10 mouse cellular contexts compared by ENCODE assay signal in genomic region chr12:118186881-118187489, GRCm38 (mm10). TPM values are rescaled to one million over a fixed set of nuclear protein-coding genes. Genes with fewer than 3 reads are reported as not detected.
A peak's percentile ranks its signal among the peaks of the same experiment; 100 is the strongest.
DNase-seq lines count a peak whose midpoint lies in the region; ATAC-seq and TF ChIP-seq lines count a peak whose summit lies in the region.
"Had no signal": no experiment of that assay in that cellular context is flagged by ENCODE, and none has a peak within 500 bp of the region (broad histone marks: within the 10 kb centered on the region; RNA-seq: fewer than 3 reads in every experiment).

No protein-coding gene starts in this region.

- no peak for TF ChIP-seq POLR2A in cerebellum, adult 2 months (IDR thresholded peaks at IDR 0.05; ENCODE audit: borderline replicate concordance, insufficient read depth, low read length)
- TF ChIP-seq POLR2A in myocyte (IDR thresholded peaks at IDR 0.05; ENCODE audit: insufficient read length, low read depth), result no peak

- no peak overlapping the region for H3K27ac ChIP-seq in lung, embryonic 14.5 days (ENCODE audit: low read depth)
- no peak overlapping the region; the same call in 1 of the 2 replicates for H3K27ac ChIP-seq in cerebellum, adult 2 months (ENCODE audit: insufficient read depth, low read length)
- H3K27ac ChIP-seq in embryonic facial prominence, embryonic 14.5 days (replicated peaks; ENCODE audit: low read depth, low read length), result no peak overlapping the region
- H3K27ac ChIP-seq: hindbrain, embryonic 15.5 days; lung, embryonic 15.5 days had no signal

- H3K4me3 ChIP-seq in lung, embryonic 14.5 days (ENCODE audit: low read depth, low read length), result no peak overlapping the region
- H3K4me3 ChIP-seq in cerebellum, adult 2 months (replicated peaks; ENCODE audit: insufficient read depth, low read depth, low read length), result no peak overlapping the region
- H3K4me3 ChIP-seq in embryonic facial prominence, embryonic 14.5 days (ENCODE audit: low read depth, low read length), result no peak overlapping the region
- no peak overlapping the region for H3K4me3 ChIP-seq in myocyte
- H3K4me3 ChIP-seq: hindbrain, embryonic 15.5 days; lung, embryonic 15.5 days had no signal

- TF ChIP-seq CTCF in lung, embryonic 14.5 days (IDR thresholded peaks at IDR 0.05; ENCODE audit: low read depth), result no peak
- TF ChIP-seq CTCF in cerebellum, adult 2 months (IDR thresholded peaks at IDR 0.05; ENCODE audit: borderline replicate concordance, insufficient read depth, low read depth, low read length), result no peak

- H3K9ac ChIP-seq in lung, embryonic 14.5 days, result no peak overlapping the region
- no peak overlapping the region for H3K9ac ChIP-seq in embryonic facial prominence, embryonic 14.5 days (ENCODE audit: low read depth, low read length)
- H3K9ac ChIP-seq: hindbrain, embryonic 15.5 days; lung, embryonic 15.5 days had no signal

- H3K79me2 ChIP-seq in myocyte (ENCODE audit: control insufficient read depth, insufficient read depth), result no peaks in the 10 kb centered on the region

- peak; percentile 68; the same call in 1 of the 2 replicates for ATAC-seq in lung, embryonic 14.5 days (ENCODE audit: insufficient read depth)
- ATAC-seq in embryonic facial prominence, embryonic 14.5 days (ENCODE audit: low read depth), result peak; percentile 78; the same call in 1 of the 2 replicates

- H3K4me2 ChIP-seq in lung, embryonic 14.5 days, result no peak overlapping the region
- H3K4me2 ChIP-seq in embryonic facial prominence, embryonic 14.5 days (ENCODE audit: low read depth, low read length), result no peak overlapping the region
- H3K4me2 ChIP-seq in myocyte (ENCODE audit: low read depth), result peak overlapping the region; percentile 12
- H3K4me2 ChIP-seq: hindbrain, embryonic 15.5 days; lung, embryonic 15.5 days had no signal

- no peaks in the 10 kb centered on the region for H3K9me3 ChIP-seq in lung, embryonic 14.5 days (ENCODE audit: low read depth, low read length)
- H3K9me3 ChIP-seq in embryonic facial prominence, embryonic 14.5 days (ENCODE audit: control insufficient read depth, low read length), result no peaks in the 10 kb centered on the region
- H3K9me3 ChIP-seq: hindbrain, embryonic 15.5 days; lung, embryonic 15.5 days had no signal

- 11% methylated on average over 4 of the region's 4 CpGs for WGBS in lung, embryonic 14.5 days
- 7% methylated on average over 4 of the region's 4 CpGs for WGBS in cerebellum, adult 2 months
- 17% methylated on average over 4 of the region's 4 CpGs for WGBS in embryonic facial prominence, embryonic 14.5 days

- no peaks in the 10 kb centered on the region for H3K36me3 ChIP-seq in lung, embryonic 14.5 days (ENCODE audit: insufficient read depth)
- H3K36me3 ChIP-seq in embryonic facial prominence, embryonic 14.5 days (ENCODE audit: control insufficient read depth, insufficient read depth, low read length), result no peaks in the 10 kb centered on the region
- no peaks in the 10 kb centered on the region for H3K36me3 ChIP-seq in myocyte (ENCODE audit: control insufficient read depth, insufficient read depth)
- H3K36me3 ChIP-seq: hindbrain, embryonic 15.5 days; lung, embryonic 15.5 days had no signal

- no peak overlapping the region for H3ac ChIP-seq in myocyte (ENCODE audit: control insufficient read depth, insufficient read length)

- H3K4me1 ChIP-seq in lung, embryonic 14.5 days (ENCODE audit: insufficient read depth), result peaks cover 11% of the 10 kb centered on the region; the same call in 1 of the 2 replicates
- H3K4me1 ChIP-seq in cerebellum, adult 2 months (ENCODE audit: control insufficient read depth, insufficient read depth, low read length), result peaks cover 13% of the 10 kb centered on the region
- peaks cover 6% of the 10 kb centered on the region; the same call in 1 of the 2 replicates for H3K4me1 ChIP-seq in embryonic facial prominence, embryonic 14.5 days (ENCODE audit: control insufficient read depth, insufficient read depth, low read length)

- peak; percentile 46 for DNase-seq in lung, embryonic 14.5 days
- no peak for DNase-seq in lung, postnatal 10 days
- DNase-seq in cerebellum, adult 2 months, result peak; percentile 24 to 53
- peak; percentile 56 for DNase-seq in embryonic facial prominence, embryonic 14.5 days (ENCODE audit: low spot score)
- no peak for DNase-seq in right cerebral cortex, adult 2 months (ENCODE audit: low spot score in 2 of 2)
- no peak for DNase-seq in thymus, postnatal 4 days
- DNase-seq: gastrocnemius, postnatal 10 days had no signal

- peaks cover 5% of the 10 kb centered on the region; the same call in 1 of the 2 replicates for H3K27me3 ChIP-seq in lung, embryonic 14.5 days (ENCODE audit: insufficient read depth, low read length)
- H3K27me3 ChIP-seq in cerebellum, adult 2 months (ENCODE audit: control insufficient read depth, insufficient read depth, low read length), result no peaks in the 10 kb centered on the region
- peaks cover 4% of the 10 kb centered on the region; the same call in 1 of the 2 replicates for H3K27me3 ChIP-seq in embryonic facial prominence, embryonic 14.5 days (replicated peaks; ENCODE audit: control insufficient read depth, insufficient read depth, low read length)
- no peaks in the 10 kb centered on the region for H3K27me3 ChIP-seq in myocyte (ENCODE audit: control insufficient read depth, insufficient read depth, insufficient read length)
- H3K27me3 ChIP-seq: lung, embryonic 15.5 days had no signal

TF ChIP-seq in myocyte, 11 proteins besides CTCF, POLR2A, EP300 and RAD21:
- no peak for TF ChIP-seq MYOG (IDR thresholded peaks at IDR 0.05; ENCODE audit: control insufficient read depth in 1 of 3, insufficient read depth in 1 of 3, insufficient read length in 2 of 3, low read depth in 2 of 3)
- TF ChIP-seq REST (IDR thresholded peaks at IDR 0.05; ENCODE audit: insufficient read depth, insufficient read length), result no peak
- no peak for TF ChIP-seq POLR2AphosphoS2 (IDR thresholded peaks at IDR 0.05; ENCODE audit: insufficient read length, low read depth)
- TF ChIP-seq MAX (IDR thresholded peaks at IDR 0.05; ENCODE audit: low read depth), result no peak
- no peak for TF ChIP-seq E2F4 (IDR thresholded peaks at IDR 0.05; ENCODE audit: insufficient read depth)
- TF ChIP-seq CEBPB (IDR thresholded peaks at IDR 0.05; ENCODE audit: insufficient read depth, poor library complexity, severe bottlenecking), result no peak
- no peak for TF ChIP-seq TCF3 (IDR thresholded peaks at IDR 0.05; ENCODE audit: insufficient read length, low read depth)
- TF ChIP-seq TCF12 (IDR thresholded peaks at IDR 0.05; ENCODE audit: insufficient read depth, poor library complexity, severe bottlenecking), result no peak
- TF ChIP-seq MYOD1 (IDR thresholded peaks at IDR 0.05; ENCODE audit: control insufficient read depth in 1 of 3, insufficient read length in 2 of 3, low read depth in 2 of 3), result no peak
- no peak for TF ChIP-seq SRF (IDR thresholded peaks at IDR 0.05; ENCODE audit: control insufficient read depth, insufficient read length, low read depth)
- no peak for TF ChIP-seq USF1 (IDR thresholded peaks at IDR 0.05; ENCODE audit: low read depth)

RNA-seq across cellular contexts. Expression of gene Dnah11, which starts 11.9 kb away (rescaled TPM):
- 0.34 and 0.43 TPM in 2 replicates for polyA plus RNA-seq in lung, embryonic 14.5 days (2014; fragmentation: Nextera tagmentation; extraction: Ambion mirVana)
- polyA plus RNA-seq in cerebellum, adult 2 months (2012; rRNA removed), result 7.5 and 10.0 TPM in 2 replicates
- 0.21 and 0.25 TPM in 2 replicates for polyA plus RNA-seq in embryonic facial prominence, embryonic 14.5 days (2014; fragmentation: Nextera tagmentation; extraction: Ambion mirVana)
- not detected for polyA plus RNA-seq in myocyte (2012; fragmentation: generic; extraction: Trizol)

Comparison
In these comparisons a context has a peak if more than half of its experiments do, and no peak if none do; other contexts are left out.
1. DNase-seq: peak in lung, embryonic 14.5 days (single experiment), cerebellum, adult 2 months (2 of 2) and embryonic facial prominence, embryonic 14.5 days (single experiment); none in lung, postnatal 10 days (single experiment), right cerebral cortex, adult 2 months (0 of 2) and thymus, postnatal 4 days (single experiment).